Mouse (Mus musculus) hindbrain, embryonic 10.5 days (tissue): ENCODE results near the gene Cpn1. TPM values are rescaled to one million over a fixed set of nuclear protein-coding genes. Genes with fewer than 3 reads are reported as not detected.

Experiments
- DNase-seq: peaks from one replicate; pipeline ENCODE4 v3.0.0-alpha.2; 2017; ENCODE audit warnings: low spot score
- H3K27ac ChIP-seq: fragments of 300-500 bp; sonication (generic); 2 replicates; pipeline ENCODE4 v1.5.1; 2016; ENCODE audit warnings: mild to moderate bottlenecking, moderate library complexity
- H3K27me3 ChIP-seq: fragments of 300-500 bp; sonication (generic); 2 replicates; pipeline ENCODE4 v1.6.1; 2016; ENCODE audit warnings: mild to moderate bottlenecking; ENCODE audit not compliant: poor library complexity, insufficient read depth, severe bottlenecking
- H3K36me3 ChIP-seq: fragments of 300-500 bp; sonication (generic); 2 replicates; pipeline ENCODE4 v1.6.1; 2016; ENCODE audit warnings: mild to moderate bottlenecking, moderate library complexity
- H3K4me1 ChIP-seq: fragments of 300-500 bp; sonication (generic); replicated peaks from 2 replicates; pipeline ENCODE4 v1.6.1; 2016; ENCODE audit warnings: mild to moderate bottlenecking
- H3K4me3 ChIP-seq: fragments of 300-500 bp; sonication (generic); 2 replicates; pipeline ENCODE4 v1.5.1; 2016; ENCODE audit warnings: mild to moderate bottlenecking, moderate library complexity
- H3K9me3 ChIP-seq: fragments of 300-500 bp; sonication (generic); 2 replicates; pipeline ENCODE4 v1.6.1; 2016; ENCODE audit warnings: mild to moderate bottlenecking, moderate library complexity
- WGBS: fragments of 180-500 bp; shearing (Covaris S2); methylation state at CpG from one replicate; pipeline ENCODE4 v1.1.7; 2016; 5-methylcytosine and 5-hydroxymethylcytosine counted together
- polyA plus RNA-seq: library from polyadenylated mRNA; unstranded; fragments of >200 nt; fragmentation: Nextera tagmentation; extraction: Ambion mirVana; gene quantifications from 2 replicates; pipeline ENCODE4 v1.2.1, GENCODE M21; 2016

The Cpn1 gene
- polyA plus RNA-seq, 1 experiment from 2014 or later = 0.86 TPM

DNA sequence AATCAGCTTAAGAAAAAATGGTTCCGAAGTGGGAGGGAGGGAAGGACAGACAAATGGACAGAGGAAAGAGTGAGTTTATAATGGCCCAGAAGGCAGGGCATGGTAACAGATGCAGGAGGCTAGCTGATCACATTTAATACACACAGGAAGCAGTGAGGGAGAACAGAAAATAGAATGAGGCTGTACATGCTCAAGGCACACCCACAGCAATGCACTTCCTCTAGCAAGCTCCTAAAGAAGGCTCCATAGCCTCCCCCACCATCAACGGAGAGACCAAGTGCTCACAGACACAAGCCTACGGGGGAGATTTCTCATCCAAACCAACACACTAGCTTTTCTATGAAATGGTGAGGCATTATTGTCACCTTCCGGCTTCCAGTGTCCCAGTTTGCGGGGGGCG, 12.1 kb downstream of the Cpn1 start:
- whole genome bisulfite sequencing = 91% methylated on average over 6 of the region's 6 CpGs
- Histone ChIP-seq H3K4me3 (no peak overlapping the region), H3K4me1 (no peaks in the 10 kb centered on the region), H3K27me3 (no peaks in the 10 kb centered on the region), H3K9me3 (no peaks in the 10 kb centered on the region), H3K36me3 (no peaks in the 10 kb centered on the region), H3K27ac (no peak overlapping the region)
- no peak for DNase-seq

DNA sequence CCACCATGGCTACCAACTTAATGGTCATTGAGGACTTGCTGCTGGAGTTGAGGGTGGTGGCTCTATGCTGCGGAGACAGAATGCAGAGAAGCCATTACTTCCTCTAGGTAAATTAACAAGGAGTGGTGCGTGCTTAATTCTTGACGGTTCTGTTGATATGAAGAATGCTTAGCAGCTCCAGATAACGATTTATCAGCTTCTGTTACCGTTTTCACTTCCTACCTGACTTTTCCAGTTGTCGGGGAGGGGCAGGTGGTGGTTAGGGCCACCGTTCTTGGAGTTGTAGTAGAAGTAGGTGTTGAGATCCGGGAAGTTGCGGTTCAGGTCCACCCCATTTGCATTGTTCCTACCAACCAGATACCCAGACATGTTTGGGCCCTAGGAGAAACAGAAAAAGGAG, 12.6 kb downstream of the Cpn1 start:
- Histone ChIP-seq H3K36me3 (no peaks in the 10 kb centered on the region), H3K4me3 (no peak overlapping the region), H3K27ac (no peak overlapping the region), H3K9me3 (no peaks in the 10 kb centered on the region), H3K27me3 (no peaks in the 10 kb centered on the region), H3K4me1 (peaks cover under 1% of the 10 kb centered on the region; the same call in 1 of the 2 replicates)
- WGBS = 92% methylated on average over 9 of the region's 9 CpGs
- no peak for DNase-seq

DNA sequence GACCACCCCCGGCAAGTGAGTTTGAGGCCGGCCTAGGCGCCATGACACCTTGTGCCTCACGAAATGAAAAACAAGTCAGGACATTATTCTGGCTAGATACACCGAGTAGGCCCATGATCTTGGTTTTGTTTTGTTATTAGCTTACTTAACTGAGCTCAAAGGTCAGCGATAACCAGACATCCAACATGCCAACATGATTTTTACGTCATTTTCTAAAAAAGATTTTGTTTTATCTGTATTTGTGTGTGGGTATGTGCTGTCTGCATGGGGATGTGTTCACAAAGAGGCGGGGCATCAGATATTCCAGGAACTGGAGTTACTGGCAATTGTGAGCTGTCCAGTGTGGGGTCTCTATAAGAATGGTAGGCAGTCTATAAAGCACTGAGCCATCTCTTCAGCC, 14.2 kb downstream of the Cpn1 start:
- WGBS = 95% methylated on average over 8 of the region's 8 CpGs
- H3K4me1 ChIP-seq = peaks cover 7% of the 10 kb centered on the region
- no peak overlapping the region for H3K27ac ChIP-seq
- H3K9me3 ChIP-seq = no peaks in the 10 kb centered on the region
- H3K4me3 ChIP-seq = no peak overlapping the region
- no peak for DNase-seq
- no peaks in the 10 kb centered on the region for H3K36me3 ChIP-seq
- H3K27me3 ChIP-seq = no peaks in the 10 kb centered on the region

- Histone ChIP-seq H3K27me3 (0 out of 2 replicates have a peak, but pooled peaks cover 4% of the 10 kb centered on the region), H3K9me3 (no peaks in the 10 kb centered on the region), H3K27ac (0 out of 2 replicates have a peak overlapping the region, but pooled peaks have one; percentile 6), H3K4me3 (no peak overlapping the region), H3K4me1 (peaks cover 14% of the 10 kb centered on the region), H3K36me3 (no peaks in the 10 kb centered on the region)
- 36% methylated on average over 10 of the region's 11 CpGs for WGBS
- DNase-seq = no peak
Measured at GRCm38 (mm10) chr19:43968436-43969026, 17.8 kb downstream of the Cpn1 start.

GRCm38 (mm10) chr19:43966481-43966880, 19.9 kb downstream of the Cpn1 start:
- H3K4me3 ChIP-seq = no peak overlapping the region

DNA sequence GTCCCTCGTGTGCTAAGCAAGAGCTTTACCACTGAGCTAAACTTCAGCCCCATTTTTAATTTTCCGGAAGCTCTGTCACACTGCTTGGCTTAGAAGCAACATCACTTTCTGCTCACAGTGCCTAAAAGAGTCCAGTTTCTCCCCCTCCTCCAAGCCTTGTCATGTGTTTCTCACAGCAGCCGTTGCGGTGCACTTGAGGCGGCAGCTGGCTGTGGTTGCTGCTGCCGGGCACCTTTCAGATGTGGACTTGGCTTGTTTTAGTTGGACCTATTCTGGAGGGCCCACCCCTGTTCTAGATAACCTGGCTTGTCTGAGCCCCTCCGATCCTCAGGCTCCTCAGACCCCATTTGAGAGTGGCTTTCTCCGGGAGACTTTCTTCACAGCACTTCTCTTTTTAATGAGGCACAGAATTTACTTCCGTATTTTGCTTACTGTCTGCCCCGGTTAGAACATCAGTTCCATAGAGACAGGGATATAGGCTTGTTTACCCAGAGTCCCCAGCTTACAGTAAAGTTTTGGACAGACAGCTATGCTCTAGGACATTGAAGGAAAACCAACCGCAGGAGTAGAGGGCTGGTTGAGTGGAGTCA, 20.8 kb downstream of the Cpn1 start:
- H3K27ac ChIP-seq = no peak overlapping the region
- H3K36me3 ChIP-seq = no peaks in the 10 kb centered on the region
- 90% methylated on average over 11 of the region's 11 CpGs for WGBS
- peaks cover 19% of the 10 kb centered on the region for H3K4me1 ChIP-seq
- no peak for DNase-seq
- no peak overlapping the region for H3K4me3 ChIP-seq
- 0 out of 2 replicates have a peak, but pooled peaks cover 3% of the 10 kb centered on the region for H3K9me3 ChIP-seq
- 0 out of 2 replicates have a peak, but pooled peaks cover 4% of the 10 kb centered on the region for H3K27me3 ChIP-seq

More at GRCm38 (mm10) chr19:43966481-43966880, 19.9 kb downstream of the Cpn1 start:
- no peak overlapping the region for H3K27ac ChIP-seq
- H3K36me3 ChIP-seq = no peaks in the 10 kb centered on the region
- no peaks in the 10 kb centered on the region for H3K9me3 ChIP-seq
- H3K27me3 ChIP-seq = 0 out of 2 replicates have a peak, but pooled peaks cover 4% of the 10 kb centered on the region
- no peak for DNase-seq
- 78% methylated on average over 2 of the region's 2 CpGs for WGBS
- H3K4me1 ChIP-seq = peaks cover 19% of the 10 kb centered on the region

DNA sequence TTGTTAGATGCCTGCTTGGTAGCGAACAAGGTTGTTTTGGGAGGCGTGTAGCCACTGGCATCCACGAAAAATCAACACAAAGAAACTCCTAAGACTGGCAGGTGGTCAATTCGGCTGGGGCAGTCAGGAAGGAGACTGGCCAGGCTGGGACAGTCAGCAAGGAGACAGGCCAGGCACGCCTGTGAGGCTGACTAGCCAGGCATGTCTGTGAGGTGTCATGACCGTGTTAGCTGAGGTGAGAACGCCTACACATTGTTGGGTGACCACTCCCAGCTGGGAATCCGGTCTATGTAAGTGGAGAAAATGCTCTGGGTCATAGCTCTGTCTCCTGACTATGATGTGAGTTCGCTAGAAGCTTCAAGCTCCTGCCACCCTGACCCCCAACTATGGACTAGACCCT, 23.6 kb downstream of the Cpn1 start:
- Histone ChIP-seq H3K9me3 (0 out of 2 replicates have a peak, but pooled peaks cover 3% of the 10 kb centered on the region), H3K27ac (no peak overlapping the region), H3K36me3 (no peaks in the 10 kb centered on the region), H3K4me3 (no peak overlapping the region), H3K4me1 (peaks cover 12% of the 10 kb centered on the region), H3K27me3 (0 out of 2 replicates have a peak, but pooled peaks cover 4% of the 10 kb centered on the region)
- DNase-seq = no peak
- 69% methylated on average over 9 of the region's 9 CpGs for WGBS

GRCm38 (mm10) chr19:43961185-43961584, 25.2 kb downstream of the Cpn1 start:
- Histone ChIP-seq H3K9me3 (0 out of 2 replicates have a peak, but pooled peaks cover 3% of the 10 kb centered on the region), H3K36me3 (no peaks in the 10 kb centered on the region), H3K4me3 (no peak overlapping the region), H3K27ac (no peak overlapping the region), H3K27me3 (peaks cover 3% of the 10 kb centered on the region; the same call in 1 of the 2 replicates), H3K4me1 (peaks cover 12% of the 10 kb centered on the region)
- WGBS = 82% methylated on average over 2 of the region's 2 CpGs
- no peak for DNase-seq

DNA sequence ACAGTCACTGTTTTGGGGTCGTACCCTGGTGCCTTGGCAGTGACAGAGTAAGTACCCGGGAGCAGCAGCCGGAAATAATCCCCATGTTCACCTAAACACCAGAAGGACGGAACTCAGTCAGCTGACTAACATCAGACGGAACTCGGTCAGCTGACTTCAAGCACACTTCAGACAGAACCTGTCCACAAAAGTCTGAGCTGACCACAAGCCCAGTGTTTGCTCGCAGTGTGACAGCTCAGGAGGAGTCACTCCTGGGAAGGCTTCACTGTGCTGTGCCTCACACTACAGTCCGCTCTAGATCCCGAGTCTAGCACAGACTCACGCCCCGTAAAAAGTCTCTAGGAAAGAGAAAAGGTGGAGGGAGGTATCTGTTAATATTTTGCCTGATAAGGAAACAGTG, 26.3 kb downstream of the Cpn1 start:
- H3K4me3 ChIP-seq = no peak overlapping the region
- H3K36me3 ChIP-seq = no peaks in the 10 kb centered on the region
- 92% methylated on average over 11 of the region's 11 CpGs for WGBS
- peaks cover 12% of the 10 kb centered on the region for H3K4me1 ChIP-seq
- no peaks in the 10 kb centered on the region; the same call in 1 of the 2 replicates for H3K27me3 ChIP-seq
- H3K27ac ChIP-seq = no peak overlapping the region
- 0 out of 2 replicates have a peak, but pooled peaks cover 3% of the 10 kb centered on the region for H3K9me3 ChIP-seq
- DNase-seq = no peak

DNA sequence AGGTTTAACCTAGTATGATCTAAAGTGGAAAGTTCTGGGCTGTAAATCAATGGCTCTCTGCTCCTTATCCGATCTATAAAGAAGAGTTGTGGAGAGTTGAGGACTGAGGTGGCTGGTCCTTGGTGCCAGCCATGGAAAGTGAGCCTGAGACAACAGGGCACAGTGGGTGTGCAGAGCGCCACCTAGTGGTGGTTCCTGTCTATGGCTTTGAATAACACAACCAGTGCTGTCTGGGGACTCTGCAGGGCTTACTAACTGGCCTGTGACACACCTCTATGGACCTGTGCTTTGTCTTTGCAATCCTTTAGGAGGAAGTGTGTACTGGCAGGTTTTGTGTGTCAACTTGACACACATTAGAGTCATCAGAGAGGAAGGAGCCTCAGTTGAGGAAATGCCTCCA, 27.2 kb downstream of the Cpn1 start:
- Histone ChIP-seq H3K4me3 (no peak overlapping the region), H3K27me3 (no peaks in the 10 kb centered on the region; the same call in 1 of the 2 replicates), H3K9me3 (0 out of 2 replicates have a peak, but pooled peaks cover 3% of the 10 kb centered on the region), H3K36me3 (no peaks in the 10 kb centered on the region), H3K4me1 (peaks cover 12% of the 10 kb centered on the region), H3K27ac (no peak overlapping the region)
- peak; percentile 78 for DNase-seq
- 24% methylated on average over 2 of the region's 2 CpGs for WGBS

- Histone ChIP-seq H3K4me3 (no peak overlapping the region), H3K27me3 (no peaks in the 10 kb centered on the region; the same call in 1 of the 2 replicates), H3K36me3 (no peaks in the 10 kb centered on the region), H3K9me3 (0 out of 2 replicates have a peak, but pooled peaks cover 3% of the 10 kb centered on the region), H3K27ac (no peak overlapping the region), H3K4me1 (no peaks in the 10 kb centered on the region)
- 86% methylated on average over 4 of the region's 4 CpGs for WGBS
- DNase-seq = no peak
Measured at GRCm38 (mm10) chr19:43957881-43958280, 28.5 kb downstream of the Cpn1 start.

DNA sequence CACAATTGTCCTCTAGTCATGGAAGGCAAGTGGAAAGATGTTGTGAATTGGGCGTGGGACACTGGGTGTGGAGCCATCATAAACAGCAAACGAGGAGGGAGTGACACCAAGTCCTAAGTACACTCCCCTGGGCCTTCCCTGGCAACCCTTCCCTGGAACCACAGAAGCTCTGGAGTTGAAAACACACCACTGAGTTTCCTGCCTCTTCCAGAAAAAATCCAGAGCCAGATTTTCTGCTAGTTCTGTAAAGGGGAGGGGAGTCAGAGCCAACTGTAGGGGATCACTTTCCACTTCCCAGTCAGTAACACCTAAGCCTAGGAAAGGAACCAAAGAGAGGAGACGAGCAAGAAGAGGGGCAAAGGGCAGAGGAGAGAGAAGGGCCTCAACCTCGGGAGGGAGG, 29.0 kb downstream of the Cpn1 start:
- H3K4me3 ChIP-seq = no peak overlapping the region
- 0 out of 2 replicates have a peak, but pooled peaks cover 3% of the 10 kb centered on the region for H3K9me3 ChIP-seq
- H3K27me3 ChIP-seq = no peaks in the 10 kb centered on the region; the same call in 1 of the 2 replicates
- 25% methylated on average over 4 of the region's 4 CpGs for WGBS
- H3K4me1 ChIP-seq = no peaks in the 10 kb centered on the region
- no peaks in the 10 kb centered on the region for H3K36me3 ChIP-seq
- H3K27ac ChIP-seq = no peak overlapping the region
- no peak for DNase-seq

DNA sequence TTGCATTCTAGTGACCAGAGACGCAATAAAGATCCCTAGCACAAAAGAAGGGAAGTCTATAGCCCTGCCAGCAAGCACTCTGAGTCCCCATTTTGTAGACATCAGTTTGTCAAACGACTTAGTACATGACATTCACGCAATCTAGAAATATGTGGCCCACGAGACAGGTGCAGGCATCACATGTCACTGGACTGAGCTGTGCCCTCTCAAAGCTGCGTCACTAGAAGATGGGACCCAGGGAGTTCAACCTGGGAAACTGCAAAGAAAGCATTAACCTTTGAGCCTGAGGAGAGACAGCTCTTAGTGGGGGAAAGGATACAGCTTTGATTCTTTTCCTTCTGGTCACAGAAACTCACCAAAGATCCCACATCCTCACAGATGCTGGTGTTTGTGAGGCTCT, 31.1 kb downstream of the Cpn1 start:
- WGBS = 80% methylated on average over 5 of the region's 5 CpGs
- no peak for DNase-seq
- Histone ChIP-seq H3K27ac (no peak overlapping the region), H3K4me1 (no peaks in the 10 kb centered on the region), H3K27me3 (no peaks in the 10 kb centered on the region; the same call in 1 of the 2 replicates), H3K9me3 (no peaks in the 10 kb centered on the region), H3K36me3 (no peaks in the 10 kb centered on the region), H3K4me3 (no peak overlapping the region)
